Mouse (Mus musculus): ENCODE results near the gene Olfr1095. TPM values are rescaled to one million over a fixed set of nuclear protein-coding genes. Genes with fewer than 3 reads are reported as not detected.

Gene Olfr1095
- not detected in 2 replicates for total RNA-seq (2012; rRNA removed)

- Histone ChIP-seq H3K9me3 (ENCODE audit: control insufficient read depth, insufficient read depth, low read depth, low read length) (no peaks in the 10 kb centered on the region), H3K36me3 (ENCODE audit: control insufficient read depth, insufficient read depth, low read length, poor library complexity, severe bottlenecking) (no peaks in the 10 kb centered on the region), H3K4me3 (ENCODE audit: insufficient read depth in 1 of 2, low read depth in 1 of 2, low read length in 2 of 2, poor library complexity in 1 of 2, severe bottlenecking in 1 of 2) (no peak within 1 kb of the TSS), H3K9ac (ENCODE audit: insufficient read depth, low read depth, low read length, poor library complexity, severe bottlenecking) (no peak within 1 kb of the TSS), H3K4me1 (ENCODE audit: control insufficient read depth in 2 of 2, insufficient read depth in 2 of 2, low read length in 2 of 2, poor library complexity in 1 of 2) (no peaks in the 10 kb centered on the region), H3K27ac (ENCODE audit: insufficient read depth, low read depth, low read length, poor library complexity, severe bottlenecking) (no peak within 1 kb of the TSS)
- no peak for DNase-seq (ENCODE audit: low read depth, low spot score)
- in situ Hi-C loops (cut with MboI; ENCODE audit: low sequenced_read_pairs in 2 of 2, unreplicated experiment in 2 of 2), result no loop called here
- TF ChIP-seq CHD2 (IDR thresholded peaks at IDR 0.05; ENCODE audit: low read depth, low read length), result no peak
- no peak for TF ChIP-seq MAFK (IDR thresholded peaks at IDR 0.05; ENCODE audit: insufficient read depth, low read depth, low read length)
- no peak for TF ChIP-seq ZNF384 (IDR thresholded peaks at IDR 0.05; ENCODE audit: low read depth, low read length)
- TF ChIP-seq ZC3H11A (IDR thresholded peaks at IDR 0.05; ENCODE audit: borderline replicate concordance, low read depth, low read length), result no peak
- TF ChIP-seq HCFC1 (IDR thresholded peaks at IDR 0.05; ENCODE audit: borderline replicate concordance, insufficient read depth, low read length), result no peak
Measured at GRCm38 (mm10) chr2:86851596-86851995, at the start of gene Olfr1095. Gene Olfr1095, minus strand, starts transcription at chr2:86851696.

GRCm38 (mm10) chr2:86892116-86892515 is 40.6 kb upstream of the Olfr1095 start, which contains the start of gene Olfr1097:
Gene Olfr1097, minus strand, starts transcription at chr2:86892216.
- Histone ChIP-seq H3K4me3 (ENCODE audit: insufficient read depth in 1 of 2, low read depth in 1 of 2, low read length in 2 of 2, poor library complexity in 1 of 2, severe bottlenecking in 1 of 2) (no peak within 1 kb of the TSS), H3K9ac (ENCODE audit: insufficient read depth, low read depth, low read length, poor library complexity, severe bottlenecking) (no peak within 1 kb of the TSS), H3K9me3 (ENCODE audit: control insufficient read depth, insufficient read depth, low read depth, low read length) (no peaks in the 10 kb centered on the region), H3K27ac (ENCODE audit: insufficient read depth, low read depth, low read length, poor library complexity, severe bottlenecking) (no peak within 1 kb of the TSS), H3K36me3 (ENCODE audit: control insufficient read depth, insufficient read depth, low read length, poor library complexity, severe bottlenecking) (no peaks in the 10 kb centered on the region), H3K4me1 (ENCODE audit: control insufficient read depth in 2 of 2, insufficient read depth in 2 of 2, low read length in 2 of 2, poor library complexity in 1 of 2) (no peaks in the 10 kb centered on the region)
- TF ChIP-seq ZNF384 (IDR thresholded peaks at IDR 0.05; ENCODE audit: low read depth, low read length), result no peak
- no peak for TF ChIP-seq MAFK (IDR thresholded peaks at IDR 0.05; ENCODE audit: insufficient read depth, low read depth, low read length)
- TF ChIP-seq HCFC1 (IDR thresholded peaks at IDR 0.05; ENCODE audit: borderline replicate concordance, insufficient read depth, low read length), result no peak
- no peak for TF ChIP-seq CHD2 (IDR thresholded peaks at IDR 0.05; ENCODE audit: low read depth, low read length)
- TF ChIP-seq ZC3H11A (IDR thresholded peaks at IDR 0.05; ENCODE audit: borderline replicate concordance, low read depth, low read length), result no peak
- in situ Hi-C loops (cut with MboI; ENCODE audit: low sequenced_read_pairs in 2 of 2, unreplicated experiment in 2 of 2), result no loop called here
- DNase-seq (ENCODE audit: low read depth, low spot score), result no peak

GRCm38 (mm10) chr2:86874702-86875101 is 23.2 kb upstream of the Olfr1095 start, which contains the start of gene Gm13723:
Gene Gm13723, minus strand, starts transcription at chr2:86874802.
- in situ Hi-C loops (cut with MboI; ENCODE audit: low sequenced_read_pairs in 2 of 2, unreplicated experiment in 2 of 2), result no loop called here

GRCm38 (mm10) chr2:86824363-86824762 is 27.1 kb downstream of the Olfr1095 start, which contains the start of gene Olfr1094:
Gene Olfr1094, plus strand, starts transcription at chr2:86824663.
- no peak for DNase-seq (ENCODE audit: low read depth, low spot score)
- Histone ChIP-seq H3K27ac (ENCODE audit: insufficient read depth, low read depth, low read length, poor library complexity, severe bottlenecking) (no peak within 1 kb of the TSS), H3K4me1 (ENCODE audit: control insufficient read depth in 2 of 2, insufficient read depth in 2 of 2, low read length in 2 of 2, poor library complexity in 1 of 2) (no peaks in the 10 kb centered on the region), H3K36me3 (ENCODE audit: control insufficient read depth, insufficient read depth, low read length, poor library complexity, severe bottlenecking) (no peaks in the 10 kb centered on the region), H3K9me3 (ENCODE audit: control insufficient read depth, insufficient read depth, low read depth, low read length) (no peaks in the 10 kb centered on the region), H3K4me3 (ENCODE audit: insufficient read depth in 1 of 2, low read depth in 1 of 2, low read length in 2 of 2, poor library complexity in 1 of 2, severe bottlenecking in 1 of 2) (no peak within 1 kb of the TSS), H3K9ac (ENCODE audit: insufficient read depth, low read depth, low read length, poor library complexity, severe bottlenecking) (no peak within 1 kb of the TSS)
- TF ChIP-seq HCFC1 (IDR thresholded peaks at IDR 0.05; ENCODE audit: borderline replicate concordance, insufficient read depth, low read length), result no peak
- no peak for TF ChIP-seq ZNF384 (IDR thresholded peaks at IDR 0.05; ENCODE audit: low read depth, low read length)
- TF ChIP-seq CHD2 (IDR thresholded peaks at IDR 0.05; ENCODE audit: low read depth, low read length), result no peak
- no peak for TF ChIP-seq MAFK (IDR thresholded peaks at IDR 0.05; ENCODE audit: insufficient read depth, low read depth, low read length)
- TF ChIP-seq ZC3H11A (IDR thresholded peaks at IDR 0.05; ENCODE audit: borderline replicate concordance, low read depth, low read length), result no peak
- in situ Hi-C loops (cut with MboI; ENCODE audit: low sequenced_read_pairs in 2 of 2, unreplicated experiment in 2 of 2), result no loop called here

More at GRCm38 (mm10) chr2:86874702-86875101, 23.2 kb upstream of the Olfr1095 start, which contains the start of gene Gm13723:
- no peak for DNase-seq (ENCODE audit: low read depth, low spot score)
- Histone ChIP-seq H3K27ac (ENCODE audit: insufficient read depth, low read depth, low read length, poor library complexity, severe bottlenecking) (no peak within 1 kb of the TSS), H3K4me1 (ENCODE audit: control insufficient read depth in 2 of 2, insufficient read depth in 2 of 2, low read length in 2 of 2, poor library complexity in 1 of 2) (no peaks in the 10 kb centered on the region), H3K9me3 (ENCODE audit: control insufficient read depth, insufficient read depth, low read depth, low read length) (no peaks in the 10 kb centered on the region), H3K9ac (ENCODE audit: insufficient read depth, low read depth, low read length, poor library complexity, severe bottlenecking) (no peak within 1 kb of the TSS), H3K4me3 (ENCODE audit: insufficient read depth in 1 of 2, low read depth in 1 of 2, low read length in 2 of 2, poor library complexity in 1 of 2, severe bottlenecking in 1 of 2) (no peak within 1 kb of the TSS), H3K36me3 (ENCODE audit: control insufficient read depth, insufficient read depth, low read length, poor library complexity, severe bottlenecking) (no peaks in the 10 kb centered on the region)
- TF ChIP-seq MAFK (IDR thresholded peaks at IDR 0.05; ENCODE audit: insufficient read depth, low read depth, low read length) (no peak), CHD2 (IDR thresholded peaks at IDR 0.05; ENCODE audit: low read depth, low read length) (no peak), ZNF384 (IDR thresholded peaks at IDR 0.05; ENCODE audit: low read depth, low read length) (no peak), HCFC1 (IDR thresholded peaks at IDR 0.05; ENCODE audit: borderline replicate concordance, insufficient read depth, low read length) (no peak), ZC3H11A (IDR thresholded peaks at IDR 0.05; ENCODE audit: borderline replicate concordance, low read depth, low read length) (no peak)
